Mouse (Mus musculus): ENCODE measurements around the gene Col19a1. TPM values are rescaled to one million over a fixed set of nuclear protein-coding genes. Genes with fewer than 3 reads are reported as not detected.

The Col19a1 gene
- polyA plus RNA-seq, 1 experiment = 0.11 TPM

GRCm38 (mm10) chr1:24245700-24246375 lies 341.4 kb downstream of the Col19a1 start:
- no peak for DNase-seq
- Histone ChIP-seq H3K36me3 (ENCODE audit: control insufficient read depth, insufficient read depth, low read length) (no peaks in the 10 kb centered on the region), H3K27me3 (ENCODE audit: control insufficient read depth, insufficient read depth, low read length) (no peaks in the 10 kb centered on the region), H3K4me3 (ENCODE audit: control insufficient read depth, insufficient read depth, low read length) (no peak overlapping the region), H3K4me1 (replicated peaks; ENCODE audit: control insufficient read depth, insufficient read depth, low read length) (no peaks in the 10 kb centered on the region), H3K27ac (ENCODE audit: control insufficient read depth, insufficient read depth, low read length) (no peak overlapping the region)
- TF ChIP-seq CTCF (IDR thresholded peaks at IDR 0.05; ENCODE audit: borderline replicate concordance, control insufficient read depth, extremely low read depth, insufficient read depth, low read length, poor library complexity) = no peak
- no peak for TF ChIP-seq POLR2A (IDR thresholded peaks at IDR 0.05; ENCODE audit: control insufficient read depth, extremely low read depth, insufficient read depth, low read length, poor library complexity)
- WGBS = 80% methylated on average over 13 of the region's 13 CpGs

GRCm38 (mm10) chr1:24244931-24245330 lies 342.3 kb downstream of the Col19a1 start:
- Histone ChIP-seq H3K4me1 (replicated peaks; ENCODE audit: control insufficient read depth, insufficient read depth, low read length) (no peaks in the 10 kb centered on the region), H3K36me3 (ENCODE audit: control insufficient read depth, insufficient read depth, low read length) (no peaks in the 10 kb centered on the region), H3K27ac (ENCODE audit: control insufficient read depth, insufficient read depth, low read length) (no peak overlapping the region), H3K4me3 (ENCODE audit: control insufficient read depth, insufficient read depth, low read length) (no peak overlapping the region), H3K27me3 (ENCODE audit: control insufficient read depth, insufficient read depth, low read length) (no peaks in the 10 kb centered on the region)
- no peak for TF ChIP-seq POLR2A (IDR thresholded peaks at IDR 0.05; ENCODE audit: control insufficient read depth, extremely low read depth, insufficient read depth, low read length, poor library complexity)
- TF ChIP-seq CTCF (IDR thresholded peaks at IDR 0.05; ENCODE audit: borderline replicate concordance, control insufficient read depth, extremely low read depth, insufficient read depth, low read length, poor library complexity) = no peak
- WGBS = 92% methylated on average over 10 of the region's 10 CpGs
- no peak for DNase-seq

- 88% methylated on average over 8 of the region's 8 CpGs for WGBS
- H3K27ac ChIP-seq (ENCODE audit: control insufficient read depth, insufficient read depth, low read length) = no peak overlapping the region
- DNase-seq = no peak
- no peaks in the 10 kb centered on the region for H3K4me1 ChIP-seq (replicated peaks; ENCODE audit: control insufficient read depth, insufficient read depth, low read length)
- TF ChIP-seq CTCF (IDR thresholded peaks at IDR 0.05; ENCODE audit: borderline replicate concordance, control insufficient read depth, extremely low read depth, insufficient read depth, low read length, poor library complexity) (no peak), POLR2A (IDR thresholded peaks at IDR 0.05; ENCODE audit: control insufficient read depth, extremely low read depth, insufficient read depth, low read length, poor library complexity) (no peak)
- H3K27me3 ChIP-seq (ENCODE audit: control insufficient read depth, insufficient read depth, low read length) = no peaks in the 10 kb centered on the region
- no peaks in the 10 kb centered on the region for H3K36me3 ChIP-seq (ENCODE audit: control insufficient read depth, insufficient read depth, low read length)
- H3K4me3 ChIP-seq (ENCODE audit: control insufficient read depth, insufficient read depth, low read length) = no peak overlapping the region
These were observed 347.1 kb downstream of the Col19a1 start for GRCm38 (mm10) chr1:24240039-24240691.

- no peaks in the 10 kb centered on the region for H3K36me3 ChIP-seq (ENCODE audit: control insufficient read depth, insufficient read depth, low read length)
- no peak overlapping the region for H3K4me3 ChIP-seq (ENCODE audit: control insufficient read depth, insufficient read depth, low read length)
- TF ChIP-seq CTCF (IDR thresholded peaks at IDR 0.05; ENCODE audit: borderline replicate concordance, control insufficient read depth, extremely low read depth, insufficient read depth, low read length, poor library complexity) (no peak), POLR2A (IDR thresholded peaks at IDR 0.05; ENCODE audit: control insufficient read depth, extremely low read depth, insufficient read depth, low read length, poor library complexity) (no peak)
- no peak for DNase-seq
- H3K4me1 ChIP-seq (replicated peaks; ENCODE audit: control insufficient read depth, insufficient read depth, low read length) = no peaks in the 10 kb centered on the region
- no peak overlapping the region for H3K27ac ChIP-seq (ENCODE audit: control insufficient read depth, insufficient read depth, low read length)
- H3K27me3 ChIP-seq (ENCODE audit: control insufficient read depth, insufficient read depth, low read length) = no peaks in the 10 kb centered on the region
- WGBS = 57% methylated on average over 1 of the region's 1 CpGs
These were observed 350.9 kb downstream of the Col19a1 start for GRCm38 (mm10) chr1:24236330-24236729.

GRCm38 (mm10) chr1:24231504-24232270 lies 355.6 kb downstream of the Col19a1 start:
- 82% methylated on average over 3 of the region's 3 CpGs for WGBS
- no peak for DNase-seq
- TF ChIP-seq POLR2A (IDR thresholded peaks at IDR 0.05; ENCODE audit: control insufficient read depth, extremely low read depth, insufficient read depth, low read length, poor library complexity) (no peak), CTCF (IDR thresholded peaks at IDR 0.05; ENCODE audit: borderline replicate concordance, control insufficient read depth, extremely low read depth, insufficient read depth, low read length, poor library complexity) (no peak)

GRCm38 (mm10) chr1:24230428-24230827 lies 356.8 kb downstream of the Col19a1 start:
- Histone ChIP-seq H3K36me3 (ENCODE audit: control insufficient read depth, insufficient read depth, low read length) (no peaks in the 10 kb centered on the region), H3K27me3 (ENCODE audit: control insufficient read depth, insufficient read depth, low read length) (no peaks in the 10 kb centered on the region), H3K27ac (ENCODE audit: control insufficient read depth, insufficient read depth, low read length) (no peak overlapping the region), H3K4me1 (replicated peaks; ENCODE audit: control insufficient read depth, insufficient read depth, low read length) (no peaks in the 10 kb centered on the region), H3K4me3 (ENCODE audit: control insufficient read depth, insufficient read depth, low read length) (no peak overlapping the region)
- DNase-seq = no peak
- WGBS = 72% methylated on average over 8 of the region's 8 CpGs
- TF ChIP-seq CTCF (IDR thresholded peaks at IDR 0.05; ENCODE audit: borderline replicate concordance, control insufficient read depth, extremely low read depth, insufficient read depth, low read length, poor library complexity) (no peak), POLR2A (IDR thresholded peaks at IDR 0.05; ENCODE audit: control insufficient read depth, extremely low read depth, insufficient read depth, low read length, poor library complexity) (no peak)

More at GRCm38 (mm10) chr1:24231504-24232270, 355.6 kb downstream of the Col19a1 start:
- no peaks in the 10 kb centered on the region for H3K27me3 ChIP-seq (ENCODE audit: control insufficient read depth, insufficient read depth, low read length)
- H3K27ac ChIP-seq (ENCODE audit: control insufficient read depth, insufficient read depth, low read length) = no peak overlapping the region
- H3K36me3 ChIP-seq (ENCODE audit: control insufficient read depth, insufficient read depth, low read length) = no peaks in the 10 kb centered on the region
- H3K4me3 ChIP-seq (ENCODE audit: control insufficient read depth, insufficient read depth, low read length) = no peak overlapping the region
- H3K4me1 ChIP-seq (replicated peaks; ENCODE audit: control insufficient read depth, insufficient read depth, low read length) = no peaks in the 10 kb centered on the region

All from thymus, adult 2 months (tissue).